Mouse (Mus musculus) embryonic fibroblast, embryonic 13.5 days (primary cell): ENCODE results near the gene Nol12.

ENCODE experiments used
- CTCF ChIP-seq: IDR thresholded peaks from 2 replicates; pipeline ENCODE4 v1.5.1; 2011; ENCODE audit warnings: mild to moderate bottlenecking, control low read depth, low read length, moderate library complexity, borderline replicate concordance; ENCODE audit not compliant: insufficient read depth
- POLR2A ChIP-seq: IDR thresholded peaks from 2 replicates; pipeline ENCODE4 v1.6.1; 2011; ENCODE audit warnings: low read depth, mild to moderate bottlenecking, control low read depth, low read length, moderate library complexity

DNA sequence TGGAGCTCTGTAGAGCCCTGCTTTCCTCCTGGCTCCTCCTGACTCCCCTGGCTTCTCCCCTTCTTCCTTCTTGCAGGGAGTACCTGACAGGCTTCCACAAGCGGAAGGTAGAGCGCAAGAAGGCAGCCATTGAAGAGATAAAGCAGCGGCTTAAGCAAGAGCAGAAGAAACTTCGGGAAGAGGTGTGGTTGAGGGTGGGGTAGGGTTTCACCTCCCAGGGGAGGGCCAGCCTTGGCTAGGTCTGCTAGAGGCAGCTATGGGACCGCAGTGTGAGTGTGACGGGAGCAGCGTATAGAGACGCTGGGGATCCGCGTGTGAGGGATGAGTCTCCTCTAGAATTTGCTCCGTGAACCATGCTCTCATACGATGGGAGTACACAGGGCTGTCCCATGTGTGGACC lies 1.7 kb downstream of the Nol12 start:
- no peak for TF ChIP-seq CTCF
- no peak for TF ChIP-seq POLR2A
